Mouse (Mus musculus) liver, embryonic 14.5 days (tissue): ENCODE results near the gene Rhebl1. TPM values are rescaled to one million over a fixed set of nuclear protein-coding genes. Genes with fewer than 3 reads are reported as not detected.

Experiments used
- ATAC-seq: fragments of 200-750 bp; cut with Nextera tagmentation; 2 replicates; pipeline ENCODE4 v1.8.0; 2017; ENCODE audit warnings: moderate number of reproducible peaks, mild to moderate bottlenecking, moderate library complexity; ENCODE audit not compliant: insufficient read depth
- DNase-seq, 3 experiments: peaks; one replicate each; pipeline ENCODE4 v3.0.0-alpha.2; 2012 to 2013; ENCODE audit warnings: low read depth in 3 of 3, low spot score in 3 of 3
- H3K27ac ChIP-seq: fragments of 300-500 bp; sonication (generic); 2 replicates; pipeline ENCODE4 v1.5.1; 2014; ENCODE audit warnings: moderate library complexity, mild to moderate bottlenecking, control low read depth, inconsistent platforms
- H3K27me3 ChIP-seq: fragments of 300-500 bp; sonication (generic); 2 replicates; pipeline ENCODE4 v1.6.1; 2014; ENCODE audit warnings: mild to moderate bottlenecking, low read length, moderate library complexity; ENCODE audit not compliant: control insufficient read depth, insufficient read depth
- H3K36me3 ChIP-seq: fragments of 300-500 bp; sonication (generic); replicated peaks from 2 replicates; pipeline ENCODE4 v1.6.1; 2014; ENCODE audit warnings: low read depth; ENCODE audit not compliant: control insufficient read depth, insufficient read depth
- H3K4me1 ChIP-seq, 2 experiments: fragments of 200-500 bp in 1 of 2; fragments of 300-500 bp in 1 of 2; sonication (generic) in 1 of 2; replicated peaks; 2 replicates each; pipeline ENCODE4 v1.6.1; 2012 to 2014; ENCODE audit warnings: antibody characterized with exemption in 1 of 2, inconsistent platforms in 1 of 2, low read length in 1 of 2; ENCODE audit not compliant: control insufficient read depth in 2 of 2, insufficient read depth in 2 of 2
- H3K4me2 ChIP-seq: fragments of 300-500 bp; sonication (generic); 2 replicates; pipeline ENCODE4 v1.6.1; 2014; ENCODE audit warnings: low read depth, mild to moderate bottlenecking, control low read depth, moderate library complexity
- H3K4me3 ChIP-seq, 2 experiments: fragments of 200-500 bp in 1 of 2; fragments of 300-500 bp in 1 of 2; sonication (generic) in 1 of 2; 2 replicates each; pipeline ENCODE4 v1.5.1; 2012 to 2014; ENCODE audit warnings: low read depth in 2 of 2, low read length in 2 of 2, mild to moderate bottlenecking in 2 of 2, control low read depth in 1 of 2, inconsistent platforms in 1 of 2, moderate library complexity in 1 of 2; ENCODE audit not compliant: insufficient read depth in 1 of 2
- H3K9ac ChIP-seq: fragments of 300-500 bp; sonication (generic); replicated peaks from 2 replicates; pipeline ENCODE4 v1.6.1; 2014; ENCODE audit warnings: mild to moderate bottlenecking, control low read depth, moderate library complexity
- H3K9me3 ChIP-seq: fragments of 300-500 bp; sonication (generic); 2 replicates; pipeline ENCODE4 v1.6.1; 2016; ENCODE audit warnings: low read length, mixed read lengths; ENCODE audit not compliant: control insufficient read depth
- CTCF ChIP-seq: IDR thresholded peaks from 2 replicates; pipeline ENCODE4 v1.5.1; 2016; ENCODE audit warnings: antibody characterized with exemption, low read depth, control low read depth
- EP300 ChIP-seq: IDR thresholded peaks from 2 replicates; pipeline ENCODE4 v1.6.1; 2016; ENCODE audit warnings: antibody characterized with exemption, low read depth
- WGBS: fragments of 180-500 bp; shearing (Covaris S2); extraction: QIAGEN DNeasy Blood & Tissue Kit; methylation state at CpG from one replicate; pipeline ENCODE4 v1.1.7; 2014; ENCODE audit not compliant: insufficient replicate concordance; 5-methylcytosine and 5-hydroxymethylcytosine counted together
- polyA plus RNA-seq, 2 experiments: library from polyadenylated mRNA; depleted of rRNA in 1 of 2; stranded (reverse) in 1 of 2; unstranded in 1 of 2; fragments of >200 nt; fragmentation: Nextera tagmentation in 1 of 2; extraction: Ambion mirVana in 1 of 2; gene quantifications; 2 replicates each; pipeline versions ENCODE4 v1.2.1 to v1.2.3; 2012 to 2014

The Rhebl1 gene
- polyA plus RNA-seq, 2 experiments, result 2.5 to 3.2 TPM

- H3K4me1 ChIP-seq, result peaks cover 21 to 25% of the 10 kb centered on the region in 2 experiments
- ATAC-seq, result no peak
Measured at GRCm38 (mm10) chr15:98868346-98869063, 25.8 kb downstream of the Rhebl1 start.

GRCm38 (mm10) chr15:98867321-98867720 is 27.0 kb downstream of the Rhebl1 start:
- DNase-seq, result no peak
- no peak for ATAC-seq
- peak overlapping the region; percentile 46; the same call in 1 of the 2 replicates for H3K27ac ChIP-seq
- peak overlapping the region; percentile 75 for H3K4me2 ChIP-seq
- no peaks in the 10 kb centered on the region for H3K27me3 ChIP-seq
- H3K36me3 ChIP-seq, result peaks cover 43% of the 10 kb centered on the region
- 24% methylated on average over 6 of the region's 6 CpGs for WGBS
- H3K9me3 ChIP-seq, result no peaks in the 10 kb centered on the region
- H3K4me1 ChIP-seq, result peaks cover 21 to 25% of the 10 kb centered on the region in 2 experiments
- no peak for TF ChIP-seq EP300
- TF ChIP-seq CTCF, result no peak
- H3K4me3 ChIP-seq, result peak overlapping the region; percentile 94 to 97; a peak in 2 of 4 replicates
- no peak overlapping the region for H3K9ac ChIP-seq

More at GRCm38 (mm10) chr15:98868346-98869063, 25.8 kb downstream of the Rhebl1 start:
- Histone ChIP-seq H3K4me3 (peak overlapping the region; percentile 94 to 97), H3K27me3 (no peaks in the 10 kb centered on the region), H3K27ac (peak overlapping the region; percentile 16), H3K9me3 (no peaks in the 10 kb centered on the region), H3K9ac (peak overlapping the region; percentile 97), H3K36me3 (peaks cover 32% of the 10 kb centered on the region), H3K4me2 (peak overlapping the region; percentile 75)
- WGBS, result 24% methylated on average over 11 of the region's 11 CpGs
- DNase-seq, result no peak
- TF ChIP-seq CTCF, result no peak
- no peak for TF ChIP-seq EP300

- WGBS, result 78% methylated on average over 5 of the region's 5 CpGs
- TF ChIP-seq EP300, result no peak
- no peak for TF ChIP-seq CTCF
- H3K4me1 ChIP-seq, result peaks cover 21 to 25% of the 10 kb centered on the region in 2 experiments
- peaks cover 50% of the 10 kb centered on the region for H3K36me3 ChIP-seq
- ATAC-seq (no peak), DNase-seq (no peak)
- H3K9me3 ChIP-seq, result no peaks in the 10 kb centered on the region
- H3K4me3 ChIP-seq, result no peak overlapping the region
- no peak overlapping the region for H3K9ac ChIP-seq
- H3K4me2 ChIP-seq, result no peak overlapping the region
- H3K27me3 ChIP-seq, result no peaks in the 10 kb centered on the region
- no peak overlapping the region for H3K27ac ChIP-seq
Measured at GRCm38 (mm10) chr15:98866501-98866900, 27.8 kb downstream of the Rhebl1 start.

GRCm38 (mm10) chr15:98865771-98866170 is 28.6 kb downstream of the Rhebl1 start:
- Histone ChIP-seq H3K27ac (no peak overlapping the region), H3K36me3 (peaks cover 57% of the 10 kb centered on the region), H3K9me3 (no peaks in the 10 kb centered on the region), H3K27me3 (no peaks in the 10 kb centered on the region), H3K4me1 (peaks cover 21 to 25% of the 10 kb centered on the region in 2 experiments), H3K9ac (no peak overlapping the region), H3K4me2 (no peak overlapping the region), H3K4me3 (no peak overlapping the region)
- no peak for ATAC-seq
- WGBS, result 88% methylated on average over 8 of the region's 8 CpGs
- TF ChIP-seq CTCF (no peak), EP300 (no peak)
- no peak for DNase-seq

- DNase-seq (no peak), ATAC-seq (no peak)
- no peak overlapping the region for H3K4me2 ChIP-seq
- peaks cover 65% of the 10 kb centered on the region for H3K36me3 ChIP-seq
- H3K4me1 ChIP-seq, result peaks cover 21 to 25% of the 10 kb centered on the region in 2 experiments
- no peak overlapping the region for H3K4me3 ChIP-seq
- TF ChIP-seq EP300, result no peak
- no peak for TF ChIP-seq CTCF
- no peak overlapping the region for H3K9ac ChIP-seq
- H3K27ac ChIP-seq, result no peak overlapping the region
- no peaks in the 10 kb centered on the region for H3K9me3 ChIP-seq
- no peaks in the 10 kb centered on the region for H3K27me3 ChIP-seq
- 89% methylated on average over 6 of the region's 6 CpGs for WGBS
Measured at GRCm38 (mm10) chr15:98864951-98865350, 29.4 kb downstream of the Rhebl1 start.
